In genomic region chr3:40800373-40800823, GRCm38 (mm10) we compare ENCODE assay signal across 8 mouse cellular contexts. TPM values are rescaled to one million over a fixed set of nuclear protein-coding genes. Genes with fewer than 3 reads are reported as not detected.
A peak's percentile ranks its signal among the peaks of the same experiment; 100 is the strongest.
DNase-seq lines count a peak whose midpoint lies in the region; ATAC-seq and TF ChIP-seq lines count a peak whose summit lies in the region.

No protein-coding gene starts in this region.

- H3K27me3 ChIP-seq in hindbrain, postnatal 0 days (ENCODE audit: insufficient read depth, low read length) = no peaks in the 10 kb centered on the region
- no peaks in the 10 kb centered on the region for H3K27me3 ChIP-seq in liver, adult 2 months (ENCODE audit: control insufficient read depth, insufficient read depth, low read length)
- H3K27me3 ChIP-seq in midbrain, postnatal 0 days (ENCODE audit: insufficient read depth, low read length) = no peaks in the 10 kb centered on the region

- H3K27ac ChIP-seq in hindbrain, postnatal 0 days = peak overlapping the region; percentile 62; the same call in 1 of the 2 replicates
- no peak overlapping the region for H3K27ac ChIP-seq in liver, adult 2 months (replicated peaks; ENCODE audit: insufficient read depth, low read depth, low read length)
- 0 out of 2 replicates have a peak overlapping the region, but pooled peaks have one; percentile 43 for H3K27ac ChIP-seq in midbrain, postnatal 0 days (ENCODE audit: low read depth, low read length)

- no peak for TF ChIP-seq POLR2A in liver, adult 2 months (IDR thresholded peaks at IDR 0.05; ENCODE audit: extremely low read depth, insufficient read depth, low read length)

- ATAC-seq in erythroblast, adult 5-6 weeks (replicated peaks; ENCODE audit: low FRiP score, poor library complexity, severe bottlenecking) = peak; percentile 67
- no peak; the same call in 1 of the 2 replicates for ATAC-seq in hindbrain, postnatal 0 days
- peak; percentile 82 for ATAC-seq in midbrain, postnatal 0 days (ENCODE audit: low FRiP score)

- H3K79me2 ChIP-seq in liver, adult 2 months (ENCODE audit: control insufficient read depth, insufficient read depth, low read length) = no peaks in the 10 kb centered on the region

- H3K4me3 ChIP-seq in hindbrain, postnatal 0 days (ENCODE audit: low read length) = peak overlapping the region; percentile 97
- H3K4me3 ChIP-seq in liver, adult 2 months (ENCODE audit: insufficient read depth, low read depth, low read length) = peak overlapping the region; percentile 86
- H3K4me3 ChIP-seq in midbrain, postnatal 0 days (ENCODE audit: low read depth, low read length) = peak overlapping the region; percentile 93

- peak overlapping the region; percentile 88 for H3K4me2 ChIP-seq in hindbrain, postnatal 0 days (ENCODE audit: low read depth, low read length)
- H3K4me2 ChIP-seq in midbrain, postnatal 0 days (ENCODE audit: low read depth, low read length, poor library complexity, severe bottlenecking) = peak overlapping the region; percentile 97

- WGBS in hindbrain, postnatal 0 days = 0% methylated on average over 31 of the region's 37 CpGs
- WGBS in liver, adult 2 months = under 1% methylated on average over 35 of the region's 37 CpGs
- 0% methylated on average over 19 of the region's 37 CpGs for WGBS in midbrain, postnatal 0 days

- H3K9me3 ChIP-seq in hindbrain, postnatal 0 days (ENCODE audit: low read length) = no peaks in the 10 kb centered on the region
- no peaks in the 10 kb centered on the region for H3K9me3 ChIP-seq in midbrain, postnatal 0 days (ENCODE audit: low read length)

- H3K9ac ChIP-seq in hindbrain, postnatal 0 days (replicated peaks; ENCODE audit: low read length) = peak overlapping the region; percentile 73
- peak overlapping the region; percentile 67 for H3K9ac ChIP-seq in liver, adult 2 months (ENCODE audit: low read depth, low read length)
- H3K9ac ChIP-seq in midbrain, postnatal 0 days (replicated peaks; ENCODE audit: low read length, poor library complexity, severe bottlenecking) = peak overlapping the region; percentile 73

- no peaks in the 10 kb centered on the region; the same call in 1 of the 2 replicates for H3K4me1 ChIP-seq in hindbrain, postnatal 0 days (ENCODE audit: insufficient read depth, low read length)
- no peaks in the 10 kb centered on the region for H3K4me1 ChIP-seq in liver, adult 2 months (ENCODE audit: control insufficient read depth, insufficient read depth, low read length)
- no peaks in the 10 kb centered on the region for H3K4me1 ChIP-seq in midbrain, postnatal 0 days (ENCODE audit: insufficient read depth, low read length)

- TF ChIP-seq CTCF in hindbrain, postnatal 0 days (IDR thresholded peaks at IDR 0.05; ENCODE audit: low read depth) = no peak
- TF ChIP-seq CTCF in liver, adult 2 months (IDR thresholded peaks at IDR 0.05; ENCODE audit: low read depth, low read length) = no peak
- TF ChIP-seq CTCF in midbrain, postnatal 0 days (IDR thresholded peaks at IDR 0.05) = no peak

- DNase-seq in embryo, embryonic 10 days (ENCODE audit: low spot score) = peak; percentile 59
- no peak for DNase-seq in embryo, embryonic 9.5 days (ENCODE audit: extremely low spot score)
- peak; percentile 74 for DNase-seq in R1 (ENCODE audit: low read depth, low spot score)
- DNase-seq in hindbrain, postnatal 0 days (ENCODE audit: low spot score) = no peak
- DNase-seq in liver, adult 2 months (ENCODE audit: extremely low read depth, low read depth, low spot score) = no peak
- DNase-seq in midbrain, postnatal 0 days (ENCODE audit: low spot score) = peak; percentile 27
- peak; percentile 75 for DNase-seq in testis, postnatal 10 days (ENCODE audit: low spot score)

- peaks cover 4% of the 10 kb centered on the region; the same call in 1 of the 2 replicates for H3K36me3 ChIP-seq in hindbrain, postnatal 0 days (ENCODE audit: insufficient read depth, low read length)
- peaks cover 3% of the 10 kb centered on the region; the same call in 1 of the 2 replicates for H3K36me3 ChIP-seq in liver, adult 2 months (ENCODE audit: control insufficient read depth, insufficient read depth, low read length)
- H3K36me3 ChIP-seq in midbrain, postnatal 0 days (ENCODE audit: insufficient read depth, low read length) = peaks cover 8% of the 10 kb centered on the region; the same call in 1 of the 2 replicates

RNA-seq across cellular contexts. Expression of gene Plk4, which starts 0.6 kb away (rescaled TPM):
- total RNA-seq in erythroblast, adult 5-6 weeks (2015; ENCODE audit: low replicate concordance) = 24.2 and 36.8 TPM in 2 replicates
- total RNA-seq in erythroblast, adult 5-6 weeks (2017; ENCODE audit: low replicate concordance) = 29.6 and 33.0 TPM in 2 replicates
- 9.3 and 14.0 TPM in 2 replicates for total RNA-seq in hindbrain, postnatal 0 days (2014; rRNA removed)
- polyA plus RNA-seq in hindbrain, postnatal 0 days (2015; fragmentation: Nextera tagmentation; extraction: Ambion mirVana) = 13.8 and 14.1 TPM in 2 replicates
- 1.2 and 1.6 TPM in 2 replicates for total RNA-seq in liver, adult 2 months (2014; rRNA removed)
- 0.17 and 0.57 TPM in 2 replicates for polyA plus RNA-seq in liver, adult 2 months (2012; rRNA removed)
- total RNA-seq in midbrain, postnatal 0 days (2014; rRNA removed) = 8.7 and 9.7 TPM in 2 replicates
- polyA plus RNA-seq in midbrain, postnatal 0 days (2015; fragmentation: Nextera tagmentation; extraction: Ambion mirVana) = 9.2 and 9.6 TPM in 2 replicates

RNA-seq across cellular contexts. Expression of gene Mfsd8, which starts 46.3 kb away (rescaled TPM):
- 8.3 and 10.0 TPM in 2 replicates for total RNA-seq in erythroblast, adult 5-6 weeks (2015; ENCODE audit: low replicate concordance)
- 5.6 and 6.6 TPM in 2 replicates for total RNA-seq in erythroblast, adult 5-6 weeks (2017; ENCODE audit: low replicate concordance)
- total RNA-seq in hindbrain, postnatal 0 days (2014; rRNA removed) = 6.6 and 11.3 TPM in 2 replicates
- 7.3 and 7.8 TPM in 2 replicates for polyA plus RNA-seq in hindbrain, postnatal 0 days (2015; fragmentation: Nextera tagmentation; extraction: Ambion mirVana)
- 9.9 and 10.4 TPM in 2 replicates for total RNA-seq in liver, adult 2 months (2014; rRNA removed)
- 2.8 and 3.5 TPM in 2 replicates for polyA plus RNA-seq in liver, adult 2 months (2012; rRNA removed)
- 8.5 and 10.2 TPM in 2 replicates for total RNA-seq in midbrain, postnatal 0 days (2014; rRNA removed)
- 6.7 TPM in 2 replicates for polyA plus RNA-seq in midbrain, postnatal 0 days (2015; fragmentation: Nextera tagmentation; extraction: Ambion mirVana)

RNA-seq across cellular contexts. Expression of gene Abhd18, which starts 46.4 kb away (rescaled TPM):
- total RNA-seq in erythroblast, adult 5-6 weeks (2015; ENCODE audit: low replicate concordance) = 17.7 and 23.8 TPM in 2 replicates
- total RNA-seq in erythroblast, adult 5-6 weeks (2017; ENCODE audit: low replicate concordance) = 34.3 and 36.9 TPM in 2 replicates
- total RNA-seq in hindbrain, postnatal 0 days (2014; rRNA removed) = 5.0 and 7.2 TPM in 2 replicates
- 8.6 and 13.1 TPM in 2 replicates for polyA plus RNA-seq in hindbrain, postnatal 0 days (2015; fragmentation: Nextera tagmentation; extraction: Ambion mirVana)
- 23.6 and 29.4 TPM in 2 replicates for total RNA-seq in liver, adult 2 months (2014; rRNA removed)
- 4.8 and 6.8 TPM in 2 replicates for polyA plus RNA-seq in liver, adult 2 months (2012; rRNA removed)
- 14.8 and 15.9 TPM in 2 replicates for total RNA-seq in midbrain, postnatal 0 days (2014; rRNA removed)
- 8.3 and 8.5 TPM in 2 replicates for polyA plus RNA-seq in midbrain, postnatal 0 days (2015; fragmentation: Nextera tagmentation; extraction: Ambion mirVana)

RNA-seq across cellular contexts. Expression of gene Hspa4l, which starts 56.1 kb away (rescaled TPM):
- total RNA-seq in erythroblast, adult 5-6 weeks (2015; ENCODE audit: low replicate concordance) = 13.8 and 30.7 TPM in 2 replicates
- total RNA-seq in erythroblast, adult 5-6 weeks (2017; ENCODE audit: low replicate concordance) = 39.0 and 69.1 TPM in 2 replicates
- 28.5 and 54.8 TPM in 2 replicates for total RNA-seq in hindbrain, postnatal 0 days (2014; rRNA removed)
- polyA plus RNA-seq in hindbrain, postnatal 0 days (2015; fragmentation: Nextera tagmentation; extraction: Ambion mirVana) = 56.6 TPM in 2 replicates
- 10.3 and 10.5 TPM in 2 replicates for total RNA-seq in liver, adult 2 months (2014; rRNA removed)
- 6.9 and 7.1 TPM in 2 replicates for polyA plus RNA-seq in liver, adult 2 months (2012; rRNA removed)
- 33.2 and 39.5 TPM in 2 replicates for total RNA-seq in midbrain, postnatal 0 days (2014; rRNA removed)
- 38.8 and 43.1 TPM in 2 replicates for polyA plus RNA-seq in midbrain, postnatal 0 days (2015; fragmentation: Nextera tagmentation; extraction: Ambion mirVana)

Comparison
In these comparisons a context has a peak if more than half of its experiments do, and no peak if none do; other contexts are left out.
1. DNase-seq: peak in embryo, embryonic 10 days (single experiment), R1 (single experiment), midbrain, postnatal 0 days (single experiment) and testis, postnatal 10 days (single experiment); none in embryo, embryonic 9.5 days (single experiment), hindbrain, postnatal 0 days (single experiment) and liver, adult 2 months (single experiment).
2. Peak in every context shown above with its lines, with median percentiles within 50 percentile points of each other: H3K4me3 ChIP-seq and H3K9ac ChIP-seq.